Mouse (Mus musculus): Measurements from ENCODE around the gene Endov. TPM values are rescaled to one million over a fixed set of nuclear protein-coding genes. Genes with fewer than 3 reads are reported as not detected.

The Endov gene
- total RNA-seq, 2 experiments from 2014 or later = 24.8 to 29.6 TPM

Other genes with a start within 250 kb of the Endov start
- 100 to 1,000 TPM; 131 to 136 TPM for gene Gaa, start 223.5 kb upstream of the Endov start, total RNA-seq (2021)
- gene Eif4a3, start 191.3 kb upstream of the Endov start, total RNA-seq (2021) = 10 to 100 TPM; 88.9 to 93.0 TPM
- gene Card14, start 183.6 kb upstream of the Endov start, total RNA-seq (2021) = under 1 TPM; 0.25 to 0.38 TPM
- 1 to 10 TPM; 4.7 to 5.1 TPM for gene Sgsh, start 135.8 kb upstream of the Endov start, total RNA-seq (2021)
- gene Slc26a11, start 135.8 kb upstream of the Endov start, total RNA-seq (2021) = 1 to 10 TPM; 5.4 to 6.3 TPM
- 1 to 10 TPM; 3.8 TPM for gene Rnf213, start 98.2 kb upstream of the Endov start, total RNA-seq (2021)
- gene Nptx1, start 56.4 kb downstream of the Endov start, total RNA-seq (2021) = 100 to 1,000 TPM; 146 to 173 TPM
- gene Rptor, start 111.6 kb downstream of the Endov start, total RNA-seq (2021) = 10 to 100 TPM; 50.2 to 61.3 TPM

All from layer of hippocampus, postnatal 10 days (tissue).